Mouse (Mus musculus) embryonic facial prominence, embryonic 12.5 days (tissue): ENCODE results near the gene Ramp2. TPM values are rescaled to one million over a fixed set of nuclear protein-coding genes. Genes with fewer than 3 reads are reported as not detected.

Experiments used
- ATAC-seq: fragments of 200-750 bp; cut with Nextera tagmentation; 2 replicates; pipeline ENCODE4 v1.8.0; 2017; ENCODE audit not compliant: insufficient number of reproducible peaks, insufficient read depth, low FRiP score, low TSS enrichment
- H3K27ac ChIP-seq: fragments of 300-500 bp; sonication (generic); 2 replicates; pipeline ENCODE4 v1.5.1; 2016; ENCODE audit warnings: mild to moderate bottlenecking
- H3K27me3 ChIP-seq: fragments of 300-500 bp; sonication (generic); 2 replicates; pipeline ENCODE4 v1.6.1; 2016; ENCODE audit warnings: mild to moderate bottlenecking, moderate library complexity
- H3K36me3 ChIP-seq: fragments of 300-500 bp; sonication (generic); 2 replicates; pipeline ENCODE4 v1.6.1; 2016; ENCODE audit warnings: mild to moderate bottlenecking
- H3K4me1 ChIP-seq: fragments of 300-500 bp; sonication (generic); 2 replicates; pipeline ENCODE4 v1.6.1; 2016
- H3K4me2 ChIP-seq: fragments of 300-500 bp; sonication (generic); replicated peaks from 2 replicates; pipeline ENCODE4 v1.6.1; 2016; ENCODE audit warnings: mild to moderate bottlenecking, moderate library complexity
- H3K4me3 ChIP-seq: fragments of 300-500 bp; sonication (generic); 2 replicates; pipeline ENCODE4 v1.5.1; 2016; ENCODE audit warnings: mild to moderate bottlenecking
- H3K9ac ChIP-seq: fragments of 300-500 bp; sonication (generic); 2 replicates; pipeline ENCODE4 v1.6.1; 2016; ENCODE audit warnings: mild to moderate bottlenecking, moderate library complexity
- H3K9me3 ChIP-seq: fragments of 300-500 bp; sonication (generic); 2 replicates; pipeline ENCODE4 v1.6.1; 2016; ENCODE audit warnings: mild to moderate bottlenecking, moderate library complexity
- WGBS: fragments of 180-500 bp; shearing (Covaris S2); methylation state at CpG from one replicate; pipeline ENCODE4 v1.1.7; 2016; 5-methylcytosine and 5-hydroxymethylcytosine counted together
- polyA plus RNA-seq: library from polyadenylated mRNA; unstranded; fragments of >200 nt; fragmentation: Nextera tagmentation; extraction: Ambion mirVana; gene quantifications from 2 replicates; pipeline ENCODE4 v1.2.1, GENCODE M21; 2016

Ramp2 gene
- polyA plus RNA-seq, 1 experiment from 2014 or later: 80.2 TPM

GRCm38 (mm10) chr11:101226065-101226701 is 19.6 kb upstream of the Ramp2 start, which contains the start of gene Ezh1:
Ezh1 (minus strand) TSS chr11:101226463.
- no peaks in the 10 kb centered on the region for H3K9me3 ChIP-seq
- ATAC-seq: peak; percentile 90
- H3K4me1 ChIP-seq: peaks cover 19% of the 10 kb centered on the region

DNA sequence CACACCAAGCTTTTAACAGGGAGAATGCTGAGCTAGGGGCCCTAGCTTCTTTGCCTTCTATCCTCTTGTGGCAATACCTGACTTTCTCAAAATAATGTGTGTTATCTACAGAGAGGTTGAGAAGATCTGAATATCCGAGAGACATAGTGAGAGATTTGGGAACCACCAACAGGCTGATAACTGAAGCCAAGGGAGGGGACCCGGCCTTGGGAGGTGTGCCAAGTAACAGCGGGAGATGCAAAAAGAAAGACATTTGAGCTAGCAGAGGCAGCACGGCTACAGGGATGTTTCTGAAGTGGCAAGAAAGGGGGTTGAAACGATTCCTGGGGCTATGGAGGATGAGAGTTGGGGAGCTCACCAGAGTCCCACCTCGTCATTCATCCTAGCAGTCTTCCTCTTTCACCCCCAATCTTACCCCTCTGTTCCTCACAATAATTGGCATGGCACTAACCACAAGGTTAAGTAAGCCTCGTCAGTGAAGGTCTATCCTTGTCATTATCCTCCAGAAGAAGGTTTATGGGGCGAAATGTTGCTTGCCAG is 16.4 kb upstream of the Ramp2 start:
- no peak overlapping the region for H3K9ac ChIP-seq

More at GRCm38 (mm10) chr11:101226065-101226701, 19.6 kb upstream of the Ramp2 start, which contains the start of gene Ezh1:
- peak within 1 kb of the TSS; percentile 57 for H3K27ac ChIP-seq
- peak within 1 kb of the TSS; percentile 82 for H3K4me2 ChIP-seq
- peak within 1 kb of the TSS; percentile 88 for H3K4me3 ChIP-seq
- H3K36me3 ChIP-seq: no peaks in the 10 kb centered on the region
- H3K9ac ChIP-seq: peak within 1 kb of the TSS; percentile 77
- H3K27me3 ChIP-seq: no peaks in the 10 kb centered on the region
- 1% methylated on average over 56 of the region's 56 CpGs for WGBS

GRCm38 (mm10) chr11:101230061-101230511 is 15.7 kb upstream of the Ramp2 start:
- Histone ChIP-seq H3K36me3 (no peaks in the 10 kb centered on the region), H3K9me3 (no peaks in the 10 kb centered on the region), H3K4me1 (peaks cover 30% of the 10 kb centered on the region), H3K9ac (no peak overlapping the region; the same call in 1 of the 2 replicates), H3K4me3 (no peak overlapping the region), H3K27ac (peak overlapping the region; percentile 92), H3K4me2 (no peak overlapping the region), H3K27me3 (no peaks in the 10 kb centered on the region)
- no peak for ATAC-seq
- 9% methylated on average over 2 of the region's 2 CpGs for WGBS

More for the DNA sequence above, 16.4 kb upstream of the Ramp2 start:
- Histone ChIP-seq H3K27me3 (no peaks in the 10 kb centered on the region), H3K4me2 (no peak overlapping the region), H3K27ac (peak overlapping the region; percentile 92), H3K4me1 (peaks cover 30% of the 10 kb centered on the region), H3K9me3 (no peaks in the 10 kb centered on the region), H3K4me3 (no peak overlapping the region), H3K36me3 (no peaks in the 10 kb centered on the region)
- no peak for ATAC-seq
- WGBS: 28% methylated on average over 8 of the region's 8 CpGs

GRCm38 (mm10) chr11:101230526-101230925 is 15.3 kb upstream of the Ramp2 start:
- peaks cover 27% of the 10 kb centered on the region for H3K4me1 ChIP-seq
- no peaks in the 10 kb centered on the region for H3K36me3 ChIP-seq
- H3K27me3 ChIP-seq: no peaks in the 10 kb centered on the region
- no peak for ATAC-seq
- 0 out of 2 replicates have a peak overlapping the region, but pooled peaks have one; percentile 7 for H3K9ac ChIP-seq
- WGBS: 11% methylated on average over 5 of the region's 5 CpGs
- H3K27ac ChIP-seq: peak overlapping the region; percentile 92
- peak overlapping the region; percentile 38 for H3K4me2 ChIP-seq
- H3K4me3 ChIP-seq: no peak overlapping the region
- H3K9me3 ChIP-seq: no peaks in the 10 kb centered on the region

GRCm38 (mm10) chr11:101230991-101231871 is 14.6 kb upstream of the Ramp2 start:
- no peaks in the 10 kb centered on the region for H3K9me3 ChIP-seq
- H3K36me3 ChIP-seq: no peaks in the 10 kb centered on the region
- peaks cover 27% of the 10 kb centered on the region for H3K4me1 ChIP-seq
- 0 out of 2 replicates have a peak overlapping the region, but pooled peaks have one; percentile 19 for H3K9ac ChIP-seq
- H3K27ac ChIP-seq: peak overlapping the region; percentile 92
- no peaks in the 10 kb centered on the region for H3K27me3 ChIP-seq
- H3K4me3 ChIP-seq: peak overlapping the region; percentile 8; the same call in 1 of the 2 replicates
- H3K4me2 ChIP-seq: peak overlapping the region; percentile 38
- WGBS: 6% methylated on average over 18 of the region's 18 CpGs
- ATAC-seq: 0 out of 2 replicates have a peak, but pooled peaks have one; percentile 36

- WGBS: 46% methylated on average over 6 of the region's 6 CpGs
- H3K27me3 ChIP-seq: no peaks in the 10 kb centered on the region
- no peak overlapping the region for H3K9ac ChIP-seq
- no peak; the same call in 1 of the 2 replicates for ATAC-seq
- peak overlapping the region; percentile 92 for H3K27ac ChIP-seq
- H3K4me1 ChIP-seq: peaks cover 27% of the 10 kb centered on the region
- H3K4me3 ChIP-seq: peak overlapping the region; percentile 8; the same call in 1 of the 2 replicates
- no peaks in the 10 kb centered on the region for H3K9me3 ChIP-seq
- H3K36me3 ChIP-seq: no peaks in the 10 kb centered on the region
- peak overlapping the region; percentile 38 for H3K4me2 ChIP-seq
These were observed 13.6 kb upstream of the Ramp2 start for GRCm38 (mm10) chr11:101232010-101232839.

DNA sequence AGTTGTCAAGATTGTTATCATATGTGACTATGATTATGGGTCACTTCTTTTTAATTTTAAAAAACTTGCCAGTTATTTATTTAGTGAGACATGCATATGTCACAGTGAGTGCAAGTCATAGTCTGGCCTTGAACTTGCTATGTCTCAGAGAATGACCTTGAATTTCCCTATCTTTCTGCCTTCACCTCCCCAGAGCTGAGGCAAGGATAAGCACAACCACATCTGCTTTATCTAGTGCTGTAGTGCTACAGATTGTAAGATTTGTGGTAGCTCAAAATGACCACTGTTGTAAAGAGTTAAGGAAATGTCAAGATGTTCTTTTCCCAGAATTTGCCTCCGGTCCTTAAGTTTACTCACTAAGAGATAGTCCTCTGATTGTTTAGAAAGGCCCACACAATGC is 12.6 kb upstream of the Ramp2 start:
- H3K4me3 ChIP-seq: no peak overlapping the region
- no peak overlapping the region for H3K4me2 ChIP-seq
- H3K27me3 ChIP-seq: no peaks in the 10 kb centered on the region
- H3K9me3 ChIP-seq: no peaks in the 10 kb centered on the region
- WGBS: 90% methylated on average over 1 of the region's 1 CpGs
- H3K9ac ChIP-seq: no peak overlapping the region
- H3K27ac ChIP-seq: no peak overlapping the region
- H3K36me3 ChIP-seq: no peaks in the 10 kb centered on the region
- peaks cover 35% of the 10 kb centered on the region for H3K4me1 ChIP-seq
- no peak for ATAC-seq

GRCm38 (mm10) chr11:101234124-101234523 is 11.7 kb upstream of the Ramp2 start:
- no peak overlapping the region for H3K4me2 ChIP-seq
- H3K27ac ChIP-seq: no peak overlapping the region
- ATAC-seq: no peak

DNA sequence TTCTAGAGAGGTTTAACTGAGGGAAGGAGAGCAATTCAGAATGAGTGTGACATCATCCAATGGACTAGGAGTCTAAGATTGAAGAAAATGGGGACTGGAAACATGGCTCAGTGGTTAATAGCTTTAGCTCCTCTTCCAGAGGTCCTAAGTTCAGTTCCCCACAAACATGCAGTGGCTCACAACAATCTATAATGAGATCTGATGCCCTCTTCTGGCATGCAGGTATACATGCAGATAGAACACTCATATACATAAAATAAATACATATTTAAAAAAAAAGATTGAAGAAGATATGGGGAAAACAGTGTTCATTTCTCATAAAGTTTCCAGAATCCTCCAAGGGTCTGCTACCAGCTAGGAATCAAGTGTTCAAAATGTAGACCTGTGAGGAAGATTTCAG is 10.4 kb upstream of the Ramp2 start:
- no peaks in the 10 kb centered on the region for H3K36me3 ChIP-seq
- no peak for ATAC-seq
- no peaks in the 10 kb centered on the region for H3K9me3 ChIP-seq
- peaks cover 26% of the 10 kb centered on the region for H3K4me1 ChIP-seq
- no peak overlapping the region for H3K9ac ChIP-seq
- H3K27me3 ChIP-seq: no peaks in the 10 kb centered on the region
- H3K4me3 ChIP-seq: no peak overlapping the region
- H3K4me2 ChIP-seq: no peak overlapping the region
- no peak overlapping the region for H3K27ac ChIP-seq

More at GRCm38 (mm10) chr11:101234124-101234523, 11.7 kb upstream of the Ramp2 start:
- Histone ChIP-seq H3K27me3 (no peaks in the 10 kb centered on the region), H3K9ac (no peak overlapping the region), H3K36me3 (no peaks in the 10 kb centered on the region), H3K4me1 (peaks cover 35% of the 10 kb centered on the region), H3K9me3 (no peaks in the 10 kb centered on the region), H3K4me3 (no peak overlapping the region)

GRCm38 (mm10) chr11:101236782-101237181 is 9.0 kb upstream of the Ramp2 start:
- no peak overlapping the region for H3K4me3 ChIP-seq
- 90% methylated on average over 5 of the region's 5 CpGs for WGBS
- H3K27me3 ChIP-seq: no peaks in the 10 kb centered on the region
- H3K9me3 ChIP-seq: no peaks in the 10 kb centered on the region
- no peak overlapping the region for H3K9ac ChIP-seq
- no peak for ATAC-seq
- H3K36me3 ChIP-seq: no peaks in the 10 kb centered on the region
- no peak overlapping the region for H3K27ac ChIP-seq
- peaks cover 13% of the 10 kb centered on the region for H3K4me1 ChIP-seq
- H3K4me2 ChIP-seq: no peak overlapping the region
